Mouse (Mus musculus) liver, adult 2 months (tissue): ENCODE measurements around the gene Kcnj6.

Experiments
- CTCF ChIP-seq: fragments of 200-500 bp; IDR thresholded peaks from 2 replicates; pipeline ENCODE4 v1.5.1; 2011; ENCODE audit warnings: low read depth, low read length, control low read depth
- POLR2A ChIP-seq: fragments of 200-500 bp; IDR thresholded peaks from 2 replicates; pipeline ENCODE4 v1.6.1; 2011; ENCODE audit warnings: low read length, control low read depth; ENCODE audit not compliant: insufficient read depth; ENCODE audit errors: extremely low read depth

GRCm38 (mm10) chr16:94872614-94873272 lies 124.8 kb downstream of the Kcnj6 start:
- TF ChIP-seq CTCF (no peak), POLR2A (no peak)
